Mouse (Mus musculus): Measurements from ENCODE around the gene 1700123O20Rik. TPM values are rescaled to one million over a fixed set of nuclear protein-coding genes. Genes with fewer than 3 reads are reported as not detected.

Gene 1700123O20Rik
- polyA plus RNA-seq, 1 experiment from 2014 or later, result 48.1 TPM

GRCm38 (mm10) chr14:54682396-54682795 is 3.6 kb upstream of the 1700123O20Rik start:
- H3K9me3 ChIP-seq, result no peaks in the 10 kb centered on the region
- peaks cover 59% of the 10 kb centered on the region for H3K36me3 ChIP-seq

GRCm38 (mm10) chr14:54685471-54685870 is 545 bp upstream of the 1700123O20Rik start:
- Histone ChIP-seq H3K4me1 (peaks cover 37% of the 10 kb centered on the region), H3K27me3 (replicated peaks) (no peaks in the 10 kb centered on the region), H3K4me3 (peak overlapping the region; percentile 86), H3K9ac (peak overlapping the region; percentile 97), H3K27ac (replicated peaks) (peak overlapping the region; percentile 98), H3K36me3 (peaks cover 51% of the 10 kb centered on the region), H3K4me2 (peak overlapping the region; percentile 85), H3K9me3 (no peaks in the 10 kb centered on the region)
- no peak for ATAC-seq (ENCODE audit: extremely low read depth, insufficient number of reproducible peaks, low FRiP score, low TSS enrichment)
- 9% methylated on average over 8 of the region's 8 CpGs for WGBS

More at GRCm38 (mm10) chr14:54682396-54682795, 3.6 kb upstream of the 1700123O20Rik start:
- Histone ChIP-seq H3K4me3 (no peak overlapping the region), H3K4me1 (peaks cover 20% of the 10 kb centered on the region), H3K27me3 (replicated peaks) (no peaks in the 10 kb centered on the region), H3K9ac (no peak overlapping the region; the same call in 1 of the 2 replicates), H3K4me2 (no peak overlapping the region), H3K27ac (replicated peaks) (no peak overlapping the region)
- 86% methylated on average over 3 of the region's 3 CpGs for WGBS
- ATAC-seq (ENCODE audit: extremely low read depth, insufficient number of reproducible peaks, low FRiP score, low TSS enrichment), result no peak

- Histone ChIP-seq H3K9me3 (no peaks in the 10 kb centered on the region), H3K36me3 (peaks cover 49% of the 10 kb centered on the region), H3K4me3 (peak within 1 kb of the TSS; percentile 86), H3K27me3 (replicated peaks) (no peaks in the 10 kb centered on the region), H3K9ac (peak within 1 kb of the TSS; percentile 97), H3K4me2 (peak within 1 kb of the TSS; percentile 85), H3K27ac (replicated peaks) (peak within 1 kb of the TSS; percentile 98), H3K4me1 (peaks cover 37% of the 10 kb centered on the region)
- peak; percentile 93 for ATAC-seq (ENCODE audit: extremely low read depth, insufficient number of reproducible peaks, low FRiP score, low TSS enrichment)
- under 1% methylated on average over 44 of the region's 44 CpGs for WGBS
Measured at GRCm38 (mm10) chr14:54686522-54687143, 617 bp downstream of the 1700123O20Rik start, which contains the start of gene Acin1. Acin1 (minus strand) TSS chr14:54686931.

GRCm38 (mm10) chr14:54687251-54687650 is 1.2 kb downstream of the 1700123O20Rik start:
- Histone ChIP-seq H3K4me3 (peak overlapping the region; percentile 86), H3K36me3 (peaks cover 43% of the 10 kb centered on the region), H3K27me3 (replicated peaks) (no peaks in the 10 kb centered on the region), H3K27ac (replicated peaks) (peak overlapping the region; percentile 98), H3K9me3 (no peaks in the 10 kb centered on the region), H3K9ac (peak overlapping the region; percentile 97), H3K4me2 (peak overlapping the region; percentile 85), H3K4me1 (peaks cover 37% of the 10 kb centered on the region)
- no peak for ATAC-seq (ENCODE audit: extremely low read depth, insufficient number of reproducible peaks, low FRiP score, low TSS enrichment)
- WGBS, result 7% methylated on average over 8 of the region's 8 CpGs

- Histone ChIP-seq H3K4me2 (no peak overlapping the region), H3K9me3 (no peaks in the 10 kb centered on the region), H3K4me1 (no peaks in the 10 kb centered on the region; the same call in 1 of the 2 replicates), H3K9ac (no peak overlapping the region), H3K4me3 (no peak overlapping the region), H3K27ac (replicated peaks) (no peak overlapping the region), H3K36me3 (peaks cover 28% of the 10 kb centered on the region), H3K27me3 (replicated peaks) (peaks cover 5% of the 10 kb centered on the region; the same call in 1 of the 2 replicates)
- ATAC-seq (ENCODE audit: extremely low read depth, insufficient number of reproducible peaks, low FRiP score, low TSS enrichment), result no peak
- 48% methylated on average over 6 of the region's 6 CpGs for WGBS
Measured at GRCm38 (mm10) chr14:54695042-54695441, 9.0 kb downstream of the 1700123O20Rik start.

- Histone ChIP-seq H3K36me3 (peaks cover 17% of the 10 kb centered on the region; the same call in 1 of the 2 replicates), H3K27me3 (replicated peaks) (peaks cover 9% of the 10 kb centered on the region; the same call in 1 of the 2 replicates), H3K9ac (no peak overlapping the region), H3K9me3 (no peaks in the 10 kb centered on the region), H3K4me2 (no peak overlapping the region), H3K27ac (replicated peaks) (no peak overlapping the region), H3K4me3 (no peak overlapping the region), H3K4me1 (peaks cover 8% of the 10 kb centered on the region)
- WGBS, result 80% methylated on average over 4 of the region's 4 CpGs
- ATAC-seq (ENCODE audit: extremely low read depth, insufficient number of reproducible peaks, low FRiP score, low TSS enrichment), result no peak
Measured at GRCm38 (mm10) chr14:54696752-54697151, 10.7 kb downstream of the 1700123O20Rik start.

- Histone ChIP-seq H3K4me1 (peaks cover 8% of the 10 kb centered on the region), H3K27ac (replicated peaks) (no peak within 1 kb of the TSS), H3K9me3 (no peaks in the 10 kb centered on the region), H3K4me3 (no peak within 1 kb of the TSS), H3K27me3 (replicated peaks) (peaks cover 25% of the 10 kb centered on the region; the same call in 1 of the 2 replicates), H3K4me2 (no peak within 1 kb of the TSS), H3K9ac (0 out of 2 replicates have a peak within 1 kb of the TSS, but pooled peaks have one; percentile 14), H3K36me3 (peaks cover 3% of the 10 kb centered on the region; the same call in 1 of the 2 replicates)
- WGBS, result 62% methylated on average over 4 of the region's 4 CpGs
- ATAC-seq (ENCODE audit: extremely low read depth, insufficient number of reproducible peaks, low FRiP score, low TSS enrichment), result no peak
Measured at GRCm38 (mm10) chr14:54698733-54699132, 12.7 kb downstream of the 1700123O20Rik start, which contains the start of gene Gm29776. Gm29776 (minus strand) TSS chr14:54698833.

GRCm38 (mm10) chr14:54699586-54699985 is 13.6 kb downstream of the 1700123O20Rik start:
- WGBS, result 38% methylated on average over 3 of the region's 3 CpGs
- Histone ChIP-seq H3K4me3 (no peak overlapping the region), H3K4me1 (peaks cover 8% of the 10 kb centered on the region), H3K27ac (replicated peaks) (no peak overlapping the region), H3K9ac (0 out of 2 replicates have a peak overlapping the region, but pooled peaks have one; percentile 14), H3K36me3 (no peaks in the 10 kb centered on the region), H3K27me3 (replicated peaks) (peaks cover 25% of the 10 kb centered on the region; the same call in 1 of the 2 replicates), H3K4me2 (no peak overlapping the region), H3K9me3 (no peaks in the 10 kb centered on the region)
- no peak for ATAC-seq (ENCODE audit: extremely low read depth, insufficient number of reproducible peaks, low FRiP score, low TSS enrichment)

GRCm38 (mm10) chr14:54701298-54701697 is 15.3 kb downstream of the 1700123O20Rik start:
- WGBS, result 9% methylated on average over 6 of the region's 6 CpGs
- H3K4me2 ChIP-seq, result peak overlapping the region; percentile 34; the same call in 1 of the 2 replicates
- peaks cover 25% of the 10 kb centered on the region; the same call in 1 of the 2 replicates for H3K27me3 ChIP-seq (replicated peaks)
- no peak overlapping the region for H3K9ac ChIP-seq
- H3K36me3 ChIP-seq, result no peaks in the 10 kb centered on the region
- ATAC-seq (ENCODE audit: extremely low read depth, insufficient number of reproducible peaks, low FRiP score, low TSS enrichment), result no peak
- H3K4me1 ChIP-seq, result peaks cover 17% of the 10 kb centered on the region
- H3K4me3 ChIP-seq, result no peak overlapping the region
- no peak overlapping the region for H3K27ac ChIP-seq (replicated peaks)
- no peaks in the 10 kb centered on the region for H3K9me3 ChIP-seq

- H3K9me3 ChIP-seq, result no peaks in the 10 kb centered on the region
- H3K4me3 ChIP-seq, result no peak overlapping the region
- H3K4me1 ChIP-seq, result peaks cover 32% of the 10 kb centered on the region
- no peak overlapping the region for H3K4me2 ChIP-seq
- H3K36me3 ChIP-seq, result no peaks in the 10 kb centered on the region
- 54% methylated on average over 10 of the region's 10 CpGs for WGBS
- H3K9ac ChIP-seq, result no peak overlapping the region; the same call in 1 of the 2 replicates
- peaks cover 23% of the 10 kb centered on the region; the same call in 1 of the 2 replicates for H3K27me3 ChIP-seq (replicated peaks)
- ATAC-seq (ENCODE audit: extremely low read depth, insufficient number of reproducible peaks, low FRiP score, low TSS enrichment), result no peak
- no peak overlapping the region for H3K27ac ChIP-seq (replicated peaks)
Measured at GRCm38 (mm10) chr14:54703207-54703606, 17.2 kb downstream of the 1700123O20Rik start.

- no peaks in the 10 kb centered on the region for H3K9me3 ChIP-seq
- H3K9ac ChIP-seq, result no peak overlapping the region
- H3K4me2 ChIP-seq, result peak overlapping the region; percentile 43; the same call in 1 of the 2 replicates
- peak; percentile 81 for ATAC-seq (ENCODE audit: extremely low read depth, insufficient number of reproducible peaks, low FRiP score, low TSS enrichment)
- peaks cover 32% of the 10 kb centered on the region; the same call in 1 of the 2 replicates for H3K27me3 ChIP-seq (replicated peaks)
- H3K27ac ChIP-seq (replicated peaks), result peak overlapping the region; percentile 62
- H3K4me3 ChIP-seq, result no peak overlapping the region
- WGBS, result 15% methylated on average over 5 of the region's 5 CpGs
- H3K4me1 ChIP-seq, result peaks cover 27% of the 10 kb centered on the region
- H3K36me3 ChIP-seq, result no peaks in the 10 kb centered on the region
Measured at GRCm38 (mm10) chr14:54705844-54706243, 19.8 kb downstream of the 1700123O20Rik start.

All from heart, embryonic 13.5 days (tissue).